Mouse (Mus musculus): ENCODE measurements at regions not wholly inside any gene's neighbourhood (a gene's known extent, or its start where the extent isn't known, plus 50 kb on each side); places are given as distances from the start of the nearest gene placed in this dataset.

GRCm38 (mm10) chr13:42565291-42566058 is 114.9 kb upstream of the Phactr1 start:
- peak; percentile 74 for ATAC-seq (replicated peaks; ENCODE audit: extremely low read depth, insufficient read depth, low FRiP score)
- 43% methylated on average over 26 of the region's 26 CpGs for WGBS
- peak overlapping the region; percentile 40 for H3K4me2 ChIP-seq (ENCODE audit: low read depth, low read length)

GRCm38 (mm10) chr13:42570600-42571348 is 109.6 kb upstream of the Phactr1 start:
- Histone ChIP-seq H3K36me3 (ENCODE audit: control insufficient read depth, insufficient read depth) (no peaks in the 10 kb centered on the region), H3K9ac (ENCODE audit: low read length) (no peak overlapping the region), H3K27me3 (ENCODE audit: control insufficient read depth, insufficient read depth, low read length) (no peaks in the 10 kb centered on the region), H3K4me3 (ENCODE audit: low read length) (no peak overlapping the region), H3K4me1 (ENCODE audit: control insufficient read depth, insufficient read depth, low read length) (peaks cover under 1% of the 10 kb centered on the region; the same call in 1 of the 2 replicates), H3K4me2 (ENCODE audit: low read depth, low read length) (no peak overlapping the region), H3K27ac (ENCODE audit: low read length) (no peak overlapping the region), H3K9me3 (replicated peaks; ENCODE audit: control insufficient read depth, low read length) (no peaks in the 10 kb centered on the region)
- WGBS, result 66% methylated on average over 10 of the region's 10 CpGs
- ATAC-seq (replicated peaks; ENCODE audit: extremely low read depth, insufficient read depth, low FRiP score), result no peak

More at GRCm38 (mm10) chr13:42565291-42566058, 114.9 kb upstream of the Phactr1 start:
- Histone ChIP-seq H3K9me3 (replicated peaks; ENCODE audit: control insufficient read depth, low read length) (no peaks in the 10 kb centered on the region), H3K4me1 (ENCODE audit: control insufficient read depth, insufficient read depth, low read length) (peaks cover 3% of the 10 kb centered on the region; the same call in 1 of the 2 replicates), H3K27ac (ENCODE audit: low read length) (peak overlapping the region; percentile 69), H3K27me3 (ENCODE audit: control insufficient read depth, insufficient read depth, low read length) (no peaks in the 10 kb centered on the region), H3K4me3 (ENCODE audit: low read length) (no peak overlapping the region), H3K9ac (ENCODE audit: low read length) (no peak overlapping the region), H3K36me3 (ENCODE audit: control insufficient read depth, insufficient read depth) (no peaks in the 10 kb centered on the region)

- H3K27me3 ChIP-seq (ENCODE audit: control insufficient read depth, insufficient read depth, low read length), result no peaks in the 10 kb centered on the region
- H3K9me3 ChIP-seq (replicated peaks; ENCODE audit: control insufficient read depth, low read length), result no peaks in the 10 kb centered on the region
- no peak overlapping the region for H3K27ac ChIP-seq (ENCODE audit: low read length)
- no peaks in the 10 kb centered on the region for H3K36me3 ChIP-seq (ENCODE audit: control insufficient read depth, insufficient read depth)
- H3K9ac ChIP-seq (ENCODE audit: low read length), result no peak overlapping the region
- no peak overlapping the region for H3K4me2 ChIP-seq (ENCODE audit: low read depth, low read length)
- H3K4me1 ChIP-seq (ENCODE audit: control insufficient read depth, insufficient read depth, low read length), result peaks cover 5% of the 10 kb centered on the region; the same call in 1 of the 2 replicates
- ATAC-seq (replicated peaks; ENCODE audit: extremely low read depth, insufficient read depth, low FRiP score), result no peak
- H3K4me3 ChIP-seq (ENCODE audit: low read length), result no peak overlapping the region
- WGBS, result 26% methylated on average over 4 of the region's 4 CpGs
These were observed 106.2 kb upstream of the Phactr1 start for GRCm38 (mm10) chr13:42574189-42574588.

GRCm38 (mm10) chr13:42575725-42576426 is 104.5 kb upstream of the Phactr1 start:
- H3K36me3 ChIP-seq (ENCODE audit: control insufficient read depth, insufficient read depth), result no peaks in the 10 kb centered on the region
- no peaks in the 10 kb centered on the region for H3K9me3 ChIP-seq (replicated peaks; ENCODE audit: control insufficient read depth, low read length)
- no peak overlapping the region for H3K4me3 ChIP-seq (ENCODE audit: low read length)
- H3K4me1 ChIP-seq (ENCODE audit: control insufficient read depth, insufficient read depth, low read length), result peaks cover 5% of the 10 kb centered on the region; the same call in 1 of the 2 replicates
- no peak overlapping the region for H3K27ac ChIP-seq (ENCODE audit: low read length)
- WGBS, result 23% methylated on average over 16 of the region's 16 CpGs
- H3K4me2 ChIP-seq (ENCODE audit: low read depth, low read length), result no peak overlapping the region
- H3K9ac ChIP-seq (ENCODE audit: low read length), result no peak overlapping the region
- ATAC-seq (replicated peaks; ENCODE audit: extremely low read depth, insufficient read depth, low FRiP score), result 0 out of 2 replicates have a peak, but pooled peaks have one; percentile 28
- no peaks in the 10 kb centered on the region for H3K27me3 ChIP-seq (ENCODE audit: control insufficient read depth, insufficient read depth, low read length)

GRCm38 (mm10) chr13:42579471-42579870 is 101.0 kb upstream of the Phactr1 start:
- Histone ChIP-seq H3K4me2 (ENCODE audit: low read depth, low read length) (no peak overlapping the region), H3K4me3 (ENCODE audit: low read length) (no peak overlapping the region), H3K4me1 (ENCODE audit: control insufficient read depth, insufficient read depth, low read length) (peaks cover 5% of the 10 kb centered on the region; the same call in 1 of the 2 replicates), H3K9ac (ENCODE audit: low read length) (no peak overlapping the region), H3K27ac (ENCODE audit: low read length) (no peak overlapping the region), H3K36me3 (ENCODE audit: control insufficient read depth, insufficient read depth) (no peaks in the 10 kb centered on the region), H3K27me3 (ENCODE audit: control insufficient read depth, insufficient read depth, low read length) (no peaks in the 10 kb centered on the region), H3K9me3 (replicated peaks; ENCODE audit: control insufficient read depth, low read length) (no peaks in the 10 kb centered on the region)
- WGBS, result 35% methylated on average over 3 of the region's 3 CpGs
- ATAC-seq (replicated peaks; ENCODE audit: extremely low read depth, insufficient read depth, low FRiP score), result no peak

GRCm38 (mm10) chr13:42589136-42589535 is 91.3 kb upstream of the Phactr1 start:
- Histone ChIP-seq H3K36me3 (ENCODE audit: control insufficient read depth, insufficient read depth) (no peaks in the 10 kb centered on the region), H3K9me3 (replicated peaks; ENCODE audit: control insufficient read depth, low read length) (no peaks in the 10 kb centered on the region), H3K4me2 (ENCODE audit: low read depth, low read length) (no peak overlapping the region), H3K4me1 (ENCODE audit: control insufficient read depth, insufficient read depth, low read length) (peaks cover 8% of the 10 kb centered on the region; the same call in 1 of the 2 replicates), H3K4me3 (ENCODE audit: low read length) (no peak overlapping the region), H3K27ac (ENCODE audit: low read length) (no peak overlapping the region), H3K27me3 (ENCODE audit: control insufficient read depth, insufficient read depth, low read length) (no peaks in the 10 kb centered on the region), H3K9ac (ENCODE audit: low read length) (no peak overlapping the region)
- WGBS, result 69% methylated on average over 2 of the region's 2 CpGs
- no peak for ATAC-seq (replicated peaks; ENCODE audit: extremely low read depth, insufficient read depth, low FRiP score)

- no peaks in the 10 kb centered on the region for H3K9me3 ChIP-seq (replicated peaks; ENCODE audit: control insufficient read depth, low read length)
- ATAC-seq (replicated peaks; ENCODE audit: extremely low read depth, insufficient read depth, low FRiP score), result no peak
- no peak overlapping the region for H3K4me2 ChIP-seq (ENCODE audit: low read depth, low read length)
- H3K36me3 ChIP-seq (ENCODE audit: control insufficient read depth, insufficient read depth), result no peaks in the 10 kb centered on the region
- 62% methylated on average over 5 of the region's 5 CpGs for WGBS
- no peak overlapping the region for H3K27ac ChIP-seq (ENCODE audit: low read length)
- H3K4me3 ChIP-seq (ENCODE audit: low read length), result no peak overlapping the region
- no peak overlapping the region for H3K9ac ChIP-seq (ENCODE audit: low read length)
- H3K27me3 ChIP-seq (ENCODE audit: control insufficient read depth, insufficient read depth, low read length), result no peaks in the 10 kb centered on the region
- peaks cover 8% of the 10 kb centered on the region; the same call in 1 of the 2 replicates for H3K4me1 ChIP-seq (ENCODE audit: control insufficient read depth, insufficient read depth, low read length)
These were observed 90.8 kb upstream of the Phactr1 start for GRCm38 (mm10) chr13:42589607-42590006.

- H3K4me1 ChIP-seq (ENCODE audit: control insufficient read depth, insufficient read depth, low read length), result peaks cover 8% of the 10 kb centered on the region; the same call in 1 of the 2 replicates
- ATAC-seq (replicated peaks; ENCODE audit: extremely low read depth, insufficient read depth, low FRiP score), result no peak
- H3K9me3 ChIP-seq (replicated peaks; ENCODE audit: control insufficient read depth, low read length), result no peaks in the 10 kb centered on the region
- no peak overlapping the region for H3K4me3 ChIP-seq (ENCODE audit: low read length)
- no peak overlapping the region for H3K9ac ChIP-seq (ENCODE audit: low read length)
- H3K27ac ChIP-seq (ENCODE audit: low read length), result no peak overlapping the region
- H3K27me3 ChIP-seq (ENCODE audit: control insufficient read depth, insufficient read depth, low read length), result no peaks in the 10 kb centered on the region
- no peaks in the 10 kb centered on the region for H3K36me3 ChIP-seq (ENCODE audit: control insufficient read depth, insufficient read depth)
- H3K4me2 ChIP-seq (ENCODE audit: low read depth, low read length), result no peak overlapping the region
- 71% methylated on average over 6 of the region's 6 CpGs for WGBS
These were observed 90.0 kb upstream of the Phactr1 start for GRCm38 (mm10) chr13:42590415-42590814.

Data from heart, embryonic 16.5 days (tissue).